Mouse (Mus musculus) erythroblast, embryonic 14.5 days (primary cell): ENCODE measurements around the gene Alg9. TPM values are rescaled to one million over a fixed set of nuclear protein-coding genes. Genes with fewer than 3 reads are reported as not detected.

Experiments
- H3K27me3 ChIP-seq: 2 replicates; pipeline ENCODE4 v1.6.1; 2012; ENCODE audit warnings: inconsistent platforms; ENCODE audit not compliant: control insufficient read depth
- H3K36me3 ChIP-seq: 2 replicates; pipeline ENCODE4 v1.6.1; 2012; ENCODE audit warnings: mild to moderate bottlenecking, inconsistent platforms; ENCODE audit not compliant: control insufficient read depth
- H3K4me1 ChIP-seq: 2 replicates; pipeline ENCODE4 v1.6.1; 2012; ENCODE audit warnings: inconsistent platforms; ENCODE audit not compliant: control insufficient read depth
- H3K4me3 ChIP-seq: replicated peaks from 2 replicates; pipeline ENCODE3; 2012; ENCODE audit warnings: moderate library complexity, mild to moderate bottlenecking, inconsistent platforms
- H3K9me3 ChIP-seq: 2 replicates; pipeline ENCODE4 v1.6.1; 2012; ENCODE audit warnings: low read length, inconsistent platforms, mixed read lengths; ENCODE audit not compliant: control insufficient read depth
- GATA1 ChIP-seq: IDR thresholded peaks from 2 replicates; pipeline ENCODE4 v1.6.1; 2012; ENCODE audit warnings: low read length, inconsistent platforms, mixed read lengths
- TAL1 ChIP-seq: IDR thresholded peaks from 3 replicates; pipeline ENCODE4 v1.6.1; 2012; ENCODE audit warnings: low read length, inconsistent platforms, mixed read lengths
- polyA plus RNA-seq: library from polyadenylated mRNA; stranded (reverse); fragments of >175 nt; gene quantifications from 2 replicates; pipeline ENCODE4 v1.2.3, GENCODE M21; 2012

The Alg9 gene
- polyA plus RNA-seq, 1 experiment = 0.31 TPM

- H3K36me3 ChIP-seq = peaks cover 100% of the 10 kb centered on the region
Measured at GRCm38 (mm10) chr9:50882183-50882582, 107.4 kb downstream of the Alg9 start.

GRCm38 (mm10) chr9:50884093-50884492 is 109.3 kb downstream of the Alg9 start:
- TF ChIP-seq TAL1 = no peak
- TF ChIP-seq GATA1 = no peak
- Histone ChIP-seq H3K4me1 (peaks cover 8% of the 10 kb centered on the region), H3K9me3 (no peaks in the 10 kb centered on the region), H3K4me3 (no peak overlapping the region), H3K36me3 (peaks cover 100% of the 10 kb centered on the region), H3K27me3 (no peaks in the 10 kb centered on the region)

More at GRCm38 (mm10) chr9:50882183-50882582, 107.4 kb downstream of the Alg9 start:
- no peak for TF ChIP-seq TAL1
- no peak for TF ChIP-seq GATA1
- H3K27me3 ChIP-seq = no peaks in the 10 kb centered on the region
- H3K4me1 ChIP-seq = peaks cover 5% of the 10 kb centered on the region
- no peak overlapping the region for H3K4me3 ChIP-seq
- H3K9me3 ChIP-seq = no peaks in the 10 kb centered on the region

- Histone ChIP-seq H3K36me3 (peaks cover 100% of the 10 kb centered on the region), H3K4me3 (no peak overlapping the region), H3K4me1 (peaks cover 8% of the 10 kb centered on the region), H3K27me3 (no peaks in the 10 kb centered on the region), H3K9me3 (no peaks in the 10 kb centered on the region)
- TF ChIP-seq GATA1 = no peak
- no peak for TF ChIP-seq TAL1
Measured at GRCm38 (mm10) chr9:50884741-50885599, 110.2 kb downstream of the Alg9 start.

GRCm38 (mm10) chr9:50885600-50885987 is 110.8 kb downstream of the Alg9 start:
- no peaks in the 10 kb centered on the region for H3K9me3 ChIP-seq
- H3K27me3 ChIP-seq = no peaks in the 10 kb centered on the region
- H3K4me3 ChIP-seq = no peak overlapping the region
- H3K36me3 ChIP-seq = peaks cover 99% of the 10 kb centered on the region
- H3K4me1 ChIP-seq = peaks cover 8% of the 10 kb centered on the region
- TF ChIP-seq TAL1 = no peak
- TF ChIP-seq GATA1 = no peak

DNA sequence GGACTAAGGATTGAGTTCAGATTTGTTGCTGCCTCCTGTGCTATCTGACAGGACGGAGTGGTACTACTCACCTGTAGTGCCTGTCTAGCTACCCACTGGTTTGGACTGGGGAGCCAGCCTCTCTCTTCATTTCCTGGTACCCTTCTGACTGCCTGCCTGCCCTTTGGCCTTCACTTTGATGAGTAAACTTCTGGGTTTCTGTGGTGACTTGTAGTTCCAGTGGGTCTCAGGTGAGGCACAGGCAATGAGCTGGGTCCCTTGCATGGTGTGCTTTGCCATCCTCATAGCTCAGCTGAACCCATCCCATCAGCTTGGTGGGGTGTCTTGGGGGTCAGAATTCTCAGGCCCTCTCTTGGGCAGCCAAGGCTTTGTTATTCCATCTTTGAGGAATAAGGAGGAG is 112.1 kb downstream of the Alg9 start:
- Histone ChIP-seq H3K4me1 (peaks cover 8% of the 10 kb centered on the region), H3K36me3 (peaks cover 99% of the 10 kb centered on the region), H3K27me3 (no peaks in the 10 kb centered on the region), H3K9me3 (no peaks in the 10 kb centered on the region), H3K4me3 (no peak overlapping the region)
- no peak for TF ChIP-seq GATA1
- no peak for TF ChIP-seq TAL1

DNA sequence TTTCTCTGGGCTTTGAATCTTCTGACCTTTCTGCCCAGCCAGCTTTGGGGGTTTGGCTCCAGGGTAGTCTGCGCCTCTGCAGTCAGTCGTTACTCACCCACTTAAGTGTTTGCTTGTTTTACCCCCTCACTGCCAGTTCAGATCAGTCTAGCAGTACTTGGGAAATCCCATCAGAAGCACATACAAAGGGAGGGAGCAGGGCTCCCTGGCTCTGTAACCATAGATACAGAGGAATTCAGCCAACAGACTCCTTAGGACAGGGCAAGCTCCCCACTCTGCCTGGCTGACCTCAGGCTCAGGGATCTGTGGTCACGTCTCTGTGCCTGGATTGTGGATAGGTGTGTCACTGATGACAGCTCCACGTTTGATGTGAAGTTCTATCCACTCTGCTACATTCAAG is 112.5 kb downstream of the Alg9 start:
- H3K36me3 ChIP-seq = peaks cover 99% of the 10 kb centered on the region

GRCm38 (mm10) chr9:50889211-50889610 is 114.4 kb downstream of the Alg9 start:
- Histone ChIP-seq H3K9me3 (no peaks in the 10 kb centered on the region), H3K36me3 (peaks cover 99% of the 10 kb centered on the region), H3K4me1 (peaks cover 8% of the 10 kb centered on the region), H3K27me3 (no peaks in the 10 kb centered on the region), H3K4me3 (no peak overlapping the region)
- no peak for TF ChIP-seq GATA1
- TF ChIP-seq TAL1 = no peak

More for the DNA sequence above, 112.5 kb downstream of the Alg9 start:
- no peak overlapping the region for H3K4me3 ChIP-seq
- H3K4me1 ChIP-seq = peaks cover 8% of the 10 kb centered on the region
- H3K27me3 ChIP-seq = no peaks in the 10 kb centered on the region
- no peaks in the 10 kb centered on the region for H3K9me3 ChIP-seq
- TF ChIP-seq TAL1 = no peak

DNA sequence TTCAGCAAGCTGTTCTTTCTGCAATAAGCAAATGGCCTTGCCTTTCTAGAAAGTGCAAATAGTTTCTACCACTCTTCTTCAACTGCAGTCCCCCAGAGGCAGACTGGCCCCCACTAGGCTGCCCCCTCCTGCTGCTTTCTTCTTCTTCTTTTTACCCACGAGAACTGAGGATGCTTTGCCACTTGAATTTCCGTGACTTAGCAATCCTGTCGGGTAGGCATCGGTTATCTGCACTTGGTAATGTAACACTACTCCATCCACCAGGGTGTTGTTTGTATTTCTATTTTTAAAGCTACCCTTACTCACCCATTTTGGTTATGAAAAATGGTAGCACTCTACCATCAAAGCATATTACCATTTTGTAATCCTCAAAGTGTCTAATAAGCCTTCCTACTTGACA is 115.1 kb downstream of the Alg9 start:
- TF ChIP-seq GATA1 (no peak), TAL1 (no peak)
- H3K36me3 ChIP-seq = peaks cover 99% of the 10 kb centered on the region

GRCm38 (mm10) chr9:50890494-50891090 is 115.8 kb downstream of the Alg9 start:
- TF ChIP-seq GATA1 (no peak), TAL1 (no peak)
- H3K36me3 ChIP-seq = peaks cover 99% of the 10 kb centered on the region
- H3K4me1 ChIP-seq = peaks cover 8% of the 10 kb centered on the region
- no peak overlapping the region for H3K4me3 ChIP-seq
- H3K9me3 ChIP-seq = no peaks in the 10 kb centered on the region
- no peaks in the 10 kb centered on the region for H3K27me3 ChIP-seq

More for the DNA sequence above, 115.1 kb downstream of the Alg9 start:
- peaks cover 8% of the 10 kb centered on the region for H3K4me1 ChIP-seq
- H3K27me3 ChIP-seq = no peaks in the 10 kb centered on the region
- no peaks in the 10 kb centered on the region for H3K9me3 ChIP-seq
- no peak overlapping the region for H3K4me3 ChIP-seq

Other genes starting within 250 kb of the Alg9 start
- gene Pts, start 246.3 kb upstream of the Alg9 start, polyA plus RNA-seq = 0.35 and 0.37 TPM in 2 replicates
- 0.09 TPM in 1 of 2 replicates, not detected in the other for gene Il18, start 220.2 kb upstream of the Alg9 start, polyA plus RNA-seq
- gene Bco2, start 219.8 kb upstream of the Alg9 start, polyA plus RNA-seq = not detected in 2 replicates
- not detected in 2 replicates for gene Tex12, start 213.7 kb upstream of the Alg9 start, polyA plus RNA-seq
- 1.3 and 2.3 TPM in 2 replicates for gene Sdhd, start 171.2 kb upstream of the Alg9 start, polyA plus RNA-seq
- gene Timm8b, start 171.1 kb upstream of the Alg9 start, polyA plus RNA-seq = 3.3 and 4.0 TPM in 2 replicates
- gene Pih1d2, start 157.7 kb upstream of the Alg9 start, polyA plus RNA-seq = 0.18 TPM in 1 of 2 replicates, not detected in the other
- 0.12 and 0.25 TPM in 2 replicates for gene Nkapd1, start 157.6 kb upstream of the Alg9 start, polyA plus RNA-seq
- 1.2 and 1.3 TPM in 2 replicates for gene Dlat, start 115.2 kb upstream of the Alg9 start, polyA plus RNA-seq
- gene Dixdc1, start 35.5 kb upstream of the Alg9 start, polyA plus RNA-seq = not detected in 2 replicates
- gene 2310030G06Rik, start 28.5 kb upstream of the Alg9 start, polyA plus RNA-seq = not detected in 2 replicates
- not detected in 2 replicates for gene Cryab, start 23.7 kb upstream of the Alg9 start, polyA plus RNA-seq
- not detected in 2 replicates for gene Hspb2, start 22.7 kb upstream of the Alg9 start, polyA plus RNA-seq
- gene Fdxacb1, start 6.8 kb upstream of the Alg9 start, polyA plus RNA-seq = 0.13 and 0.22 TPM in 2 replicates
- 0.38 and 0.41 TPM in 2 replicates for gene 1110032A03Rik, start 501 bp downstream of the Alg9 start, polyA plus RNA-seq
- 0.75 and 0.92 TPM in 2 replicates for gene Ppp2r1b, start 70.3 kb downstream of the Alg9 start, polyA plus RNA-seq
- 1.0 and 1.2 TPM in 2 replicates for gene Sik2, start 234.1 kb downstream of the Alg9 start, polyA plus RNA-seq